Mouse (Mus musculus) frontal cortex, adult (tissue): ENCODE data around the gene Gm10181.
A peak's percentile ranks its signal among the peaks of the same experiment; 100 is the strongest.
"Not testable (repeated sequence)": the region's sequence is repeated elsewhere in the genome, so short reads cannot be mapped to it uniquely, and the experiment has no call there.

Experiments used
- ATAC-seq: cut with Nextera tagmentation; 2 replicates; pipeline ENCODE4 v1.9.2; 2017; ENCODE audit warnings: mild to moderate bottlenecking, moderate library complexity, mixed read lengths; ENCODE audit not compliant: low TSS enrichment

Gene Gm10181

GRCm38 (mm10) chr9:25089122-25089521 is at the start of gene Gm10181:
TSS of gene Gm10181 (plus strand) at chr9:25089422.
- no peak for ATAC-seq

- ATAC-seq: peak; percentile 52
These were observed 47.6 kb upstream of the Gm10181 start for GRCm38 (mm10) chr9:25041665-25042064.

GRCm38 (mm10) chr9:25042162-25043111 is 46.8 kb upstream of the Gm10181 start:
- ATAC-seq: no peak

DNA sequence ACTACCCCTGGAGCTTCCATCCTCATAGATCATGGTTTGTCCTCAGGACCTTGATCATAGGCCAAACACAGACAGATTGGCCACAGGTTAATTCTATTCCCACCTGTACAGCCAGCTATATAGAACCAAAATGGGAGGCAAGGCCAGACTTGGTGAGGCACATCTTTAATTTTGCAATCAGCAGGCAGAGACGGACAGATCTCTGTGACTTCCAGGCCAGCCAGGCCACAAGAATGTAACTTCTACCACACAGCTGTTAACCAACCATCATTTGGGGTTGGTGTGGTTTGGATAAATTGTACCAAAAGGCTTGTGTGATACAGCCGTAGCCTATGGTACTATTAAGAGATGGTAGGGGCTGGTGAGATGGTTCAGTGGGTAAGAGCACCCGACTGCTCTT is 44.9 kb upstream of the Gm10181 start:
- no peak for ATAC-seq

DNA sequence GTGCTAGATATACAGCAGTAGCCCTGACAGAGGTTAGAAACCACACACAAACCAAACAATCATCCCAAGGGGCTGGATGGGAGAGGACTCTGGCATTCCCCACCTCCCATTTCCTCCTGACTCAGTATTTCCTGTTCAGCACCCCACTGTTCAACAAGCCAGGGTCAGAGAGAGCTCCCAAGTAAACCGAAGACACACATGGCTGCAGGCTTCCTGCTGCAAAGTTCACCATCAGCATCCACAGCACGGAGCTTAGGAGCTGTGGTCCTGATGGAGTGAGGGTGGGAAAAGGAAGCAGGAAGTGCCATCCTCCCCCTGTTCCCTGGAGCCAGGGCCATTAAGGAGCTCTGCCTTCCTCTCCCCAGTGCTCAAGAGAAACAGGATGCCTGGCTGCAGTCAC is 40.9 kb upstream of the Gm10181 start:
- ATAC-seq: no peak

DNA sequence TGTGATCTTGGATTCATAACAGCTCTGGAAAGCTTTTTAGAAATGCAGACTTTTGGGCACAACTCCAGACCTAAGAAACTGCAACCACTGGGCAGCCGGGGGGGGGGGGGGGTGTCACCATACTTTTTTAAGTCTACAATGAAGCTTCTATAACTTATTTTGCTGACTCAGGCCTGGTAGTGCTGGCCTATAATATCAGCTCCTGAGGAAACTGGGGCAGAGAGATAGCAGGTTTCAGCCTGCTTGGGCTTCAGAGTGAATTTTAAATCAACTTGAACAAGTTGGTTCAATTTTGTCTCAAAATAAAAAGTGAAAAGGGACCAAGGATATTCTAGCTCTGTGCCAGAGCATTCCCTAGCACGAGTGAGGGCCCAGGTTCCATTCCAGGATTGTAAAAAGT is 40.3 kb upstream of the Gm10181 start:
- ATAC-seq: no peak; the same call in 1 of the 2 replicates

GRCm38 (mm10) chr9:25051901-25052300 is 37.3 kb upstream of the Gm10181 start:
- no peak for ATAC-seq

GRCm38 (mm10) chr9:25055650-25056376 is 33.4 kb upstream of the Gm10181 start:
- no peak for ATAC-seq

- ATAC-seq: no peak
These were observed 30.5 kb upstream of the Gm10181 start for GRCm38 (mm10) chr9:25058726-25059125.

GRCm38 (mm10) chr9:25072666-25073065 is 16.6 kb upstream of the Gm10181 start:
- no peak for ATAC-seq

DNA sequence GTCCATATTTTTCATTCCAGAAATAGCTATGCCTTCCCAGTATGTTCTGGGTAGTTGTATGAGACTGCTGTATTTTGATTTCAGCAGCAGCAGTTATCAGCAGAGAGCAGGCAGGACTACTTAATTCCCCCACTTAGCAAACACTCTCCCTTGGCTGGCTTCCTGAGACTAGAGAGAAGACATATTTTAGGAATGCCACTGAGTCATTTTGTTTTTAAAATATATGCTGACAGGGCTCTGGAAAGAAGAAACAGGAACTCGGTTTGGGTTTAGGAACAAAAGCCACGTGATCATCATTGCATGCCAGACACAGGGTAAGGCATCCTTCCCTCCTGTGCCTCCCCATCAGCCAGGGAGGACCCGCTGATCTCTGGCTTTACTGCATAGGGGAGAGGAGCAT is 13.2 kb upstream of the Gm10181 start:
- ATAC-seq: peak; percentile 96

GRCm38 (mm10) chr9:25076505-25076904 is 12.7 kb upstream of the Gm10181 start:
- no peak for ATAC-seq

DNA sequence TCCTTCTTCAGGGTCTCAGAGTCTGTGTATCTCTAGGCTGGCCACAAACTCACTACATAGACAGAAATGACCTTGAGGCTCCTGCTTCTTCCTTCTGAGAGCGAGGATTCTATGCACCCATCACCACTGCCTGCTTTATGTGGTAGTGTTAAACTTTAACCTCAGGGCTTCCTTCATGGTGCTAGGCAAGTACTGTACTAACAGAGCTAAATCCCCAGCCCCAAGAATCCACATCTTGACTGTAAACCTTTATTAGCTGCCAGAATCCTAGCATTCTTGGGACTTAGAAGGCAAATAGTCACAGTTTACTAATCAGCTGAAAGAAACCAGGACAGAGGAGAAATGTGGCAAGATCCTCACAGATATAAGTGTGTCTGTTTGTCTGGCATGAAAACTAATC is 1.6 kb downstream of the Gm10181 start:
- no peak for ATAC-seq

DNA sequence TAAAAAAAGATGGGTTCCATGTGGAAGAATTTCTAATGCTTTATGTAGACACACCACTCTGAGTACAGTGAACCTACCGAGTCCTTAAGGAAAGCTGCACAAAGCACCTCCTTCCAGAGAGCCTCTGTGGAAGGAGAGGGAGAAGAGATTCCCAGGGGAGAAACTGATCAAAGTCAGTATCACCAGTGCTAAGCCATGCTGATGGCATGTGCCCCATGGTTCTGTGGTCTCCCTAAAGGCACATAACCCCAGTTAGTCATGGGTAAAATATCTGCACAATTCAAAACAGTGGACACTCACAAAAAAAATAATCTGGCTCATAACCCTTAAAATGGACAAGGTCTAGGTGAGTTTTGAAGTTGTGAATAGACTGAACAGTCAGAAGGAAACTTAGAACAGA is 13.7 kb downstream of the Gm10181 start:
- no peak for ATAC-seq

GRCm38 (mm10) chr9:25104638-25105037 is 15.4 kb downstream of the Gm10181 start:
- peak; percentile 95 for ATAC-seq

DNA sequence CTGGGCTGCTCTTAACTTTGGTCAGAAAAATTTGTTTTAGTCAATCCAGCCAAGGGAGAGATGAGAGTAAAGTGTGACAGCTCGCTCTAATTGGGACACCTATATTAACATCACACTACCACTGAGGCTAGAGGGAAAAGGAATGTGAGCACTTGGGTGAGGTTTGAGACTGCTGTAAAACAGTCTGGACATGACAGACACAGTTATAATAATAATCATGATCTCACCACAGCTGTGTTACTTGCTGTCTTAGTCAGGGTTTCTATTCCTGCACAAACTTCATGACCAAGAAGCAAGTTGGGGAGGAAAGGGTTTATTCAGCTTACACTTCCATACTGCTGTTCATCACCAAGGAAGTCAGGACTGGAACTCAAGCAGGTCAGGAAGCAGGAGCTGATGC is 34.4 kb downstream of the Gm10181 start:
- ATAC-seq: not testable (repeated sequence)

DNA sequence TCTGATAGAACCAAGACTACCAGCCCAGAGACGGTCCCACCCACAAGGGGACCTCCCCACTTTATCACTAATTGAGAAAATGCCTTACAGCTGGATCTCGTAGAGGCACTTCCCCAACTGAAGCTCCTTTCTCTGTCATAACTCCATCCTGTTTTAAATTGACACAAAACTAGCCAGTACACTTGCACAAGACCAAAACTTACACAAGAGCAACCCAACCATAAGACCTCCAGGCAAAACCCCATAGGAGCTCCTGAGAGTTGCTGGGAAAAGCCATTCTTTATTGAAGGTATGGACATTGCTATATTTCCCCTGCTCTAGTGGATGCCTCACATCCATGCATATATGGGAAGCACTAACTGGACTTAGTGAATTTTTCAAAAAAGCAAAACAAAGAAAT is 34.8 kb downstream of the Gm10181 start:
- no peak for ATAC-seq

GRCm38 (mm10) chr9:25132253-25132652 is 43.0 kb downstream of the Gm10181 start:
- ATAC-seq: no peak

DNA sequence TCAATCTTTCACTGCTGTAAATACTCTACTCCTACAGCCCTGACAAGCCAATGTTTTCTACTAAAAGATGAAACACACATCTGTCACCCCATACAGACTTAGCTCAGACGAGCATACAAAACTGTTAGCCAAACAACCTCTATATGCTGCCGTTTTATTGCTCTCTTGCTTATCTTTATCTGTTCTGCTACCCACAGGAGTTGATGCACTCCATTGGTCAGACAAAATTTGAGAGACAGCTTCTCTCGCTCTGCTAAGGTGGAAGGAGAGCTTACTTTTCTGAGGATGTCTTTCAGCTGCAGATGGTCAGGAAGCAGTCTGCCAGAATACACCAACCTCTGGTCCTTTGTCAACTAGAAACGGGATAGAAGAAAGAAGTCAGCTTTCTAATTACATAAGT is 43.7 kb downstream of the Gm10181 start:
- peak; percentile 89 for ATAC-seq

DNA sequence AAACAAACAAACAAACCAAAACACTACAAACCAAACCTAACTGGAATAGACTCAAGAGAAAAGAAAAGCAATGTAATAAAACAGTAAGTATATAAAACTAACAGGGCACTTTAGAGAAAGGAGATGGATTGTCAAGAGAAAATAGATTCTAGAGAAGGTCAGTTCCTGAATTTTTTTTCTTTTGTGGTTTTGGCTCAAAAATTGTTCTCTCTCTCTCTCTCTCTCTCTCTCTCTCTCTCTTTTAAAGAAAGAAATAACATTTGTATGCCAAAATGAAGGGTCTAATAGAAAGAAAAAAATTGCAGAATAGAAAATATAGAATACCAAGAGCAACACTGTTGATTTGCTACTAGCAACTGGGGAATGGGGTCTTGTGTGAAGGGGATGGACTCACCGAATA is 49.7 kb downstream of the Gm10181 start:
- no peak for ATAC-seq
